Mouse (Mus musculus): ENCODE measurements around the gene Itgbl1.

- TF ChIP-seq CTCF (IDR thresholded peaks at IDR 0.05; ENCODE audit: low read depth, low read length) (no peak), POLR2A (IDR thresholded peaks at IDR 0.05; ENCODE audit: borderline replicate concordance, low read depth, low read length) (no peak)
Observed at GRCm38 (mm10) chr14:123622969-123623368, 36.8 kb upstream of the Itgbl1 start.
